Mouse (Mus musculus) cerebral cortex, adult 2 months (tissue): Measurements from ENCODE around the gene Tsc22d3.

Experiments
- WGBS: fragments of 180-500 bp; shearing (Covaris S2); methylation state at CpG from one replicate; pipeline ENCODE4 v1.1.7; 2018; 5-methylcytosine and 5-hydroxymethylcytosine counted together

Tsc22d3 gene

DNA sequence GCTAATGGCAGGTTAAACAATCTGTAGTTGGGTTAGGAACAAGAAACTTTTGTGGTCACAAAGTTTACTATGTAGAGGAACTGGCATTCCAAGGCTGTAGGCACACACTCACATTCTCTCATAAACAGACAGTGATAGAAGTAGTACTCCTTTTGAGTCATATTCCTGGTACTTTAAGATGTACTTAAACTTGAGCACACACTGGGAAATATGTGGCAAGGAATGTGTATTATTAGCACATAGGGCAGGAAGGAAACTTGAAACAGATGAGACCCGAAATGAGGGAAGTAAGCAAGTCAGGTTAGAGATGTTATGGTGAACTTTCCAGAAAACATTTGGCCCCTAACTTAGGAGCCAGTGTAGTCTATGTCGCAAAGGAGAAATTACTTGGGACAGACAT, 34.7 kb downstream of the Tsc22d3 start:
- WGBS, result 87% methylated on average over 2 of the region's 2 CpGs

DNA sequence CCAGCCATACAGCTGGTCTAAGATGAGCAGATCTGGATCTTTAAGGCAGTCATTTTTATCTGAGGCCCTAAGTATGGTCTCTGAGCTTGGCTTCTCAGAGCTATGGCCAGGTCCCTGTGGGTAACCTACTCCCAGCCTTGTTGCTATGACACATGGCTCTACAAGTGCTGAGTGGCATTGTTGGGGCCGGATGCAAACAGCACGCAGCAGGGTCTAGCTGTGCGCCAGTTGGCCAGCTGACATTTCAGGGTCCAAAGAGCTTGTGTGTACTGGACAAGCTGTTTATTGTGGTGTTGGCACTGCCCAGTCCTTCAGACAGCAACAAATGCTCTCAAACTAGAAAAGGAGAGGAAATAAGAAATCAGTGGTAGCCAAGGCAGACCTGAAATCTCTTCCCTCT, 35.2 kb downstream of the Tsc22d3 start:
- WGBS, result 75% methylated on average over 3 of the region's 3 CpGs

- 63% methylated on average over 1 of the region's 1 CpGs for WGBS
Measured at GRCm38 (mm10) chrX:140564777-140565176, 35.7 kb downstream of the Tsc22d3 start.

DNA sequence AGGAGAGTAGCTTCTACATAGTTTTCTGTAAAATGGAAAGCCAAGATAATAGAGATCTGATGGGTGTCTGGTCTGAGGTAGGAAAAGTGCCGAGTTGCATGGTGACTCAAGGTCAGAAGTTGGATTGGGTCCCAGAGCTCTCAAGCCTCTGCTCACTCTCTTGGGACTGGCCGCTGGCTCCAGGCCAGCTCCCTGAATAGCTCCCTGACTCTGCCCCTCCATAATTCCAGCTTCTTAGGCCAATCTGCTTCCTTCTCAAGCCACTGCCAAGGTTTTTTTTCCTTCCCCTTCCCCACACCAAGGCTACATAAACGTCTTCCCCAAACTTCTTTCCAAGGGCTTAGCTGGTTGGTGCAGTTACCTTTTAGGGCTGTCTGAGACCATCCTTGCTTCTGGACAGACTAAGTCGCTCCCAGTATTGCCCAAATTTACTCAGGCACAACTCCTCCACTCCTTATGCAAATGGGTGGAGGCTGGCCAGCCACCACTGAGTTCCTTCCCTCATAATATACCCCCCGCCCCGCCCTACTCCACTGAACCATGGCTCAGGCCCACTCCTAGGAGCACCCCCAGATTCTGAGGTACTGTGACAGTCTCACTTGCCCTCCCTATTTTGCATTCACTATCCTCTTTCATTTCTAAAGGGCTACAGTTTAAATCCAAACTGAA, 42.1 kb downstream of the Tsc22d3 start:
- WGBS, result 63% methylated on average over 6 of the region's 6 CpGs

DNA sequence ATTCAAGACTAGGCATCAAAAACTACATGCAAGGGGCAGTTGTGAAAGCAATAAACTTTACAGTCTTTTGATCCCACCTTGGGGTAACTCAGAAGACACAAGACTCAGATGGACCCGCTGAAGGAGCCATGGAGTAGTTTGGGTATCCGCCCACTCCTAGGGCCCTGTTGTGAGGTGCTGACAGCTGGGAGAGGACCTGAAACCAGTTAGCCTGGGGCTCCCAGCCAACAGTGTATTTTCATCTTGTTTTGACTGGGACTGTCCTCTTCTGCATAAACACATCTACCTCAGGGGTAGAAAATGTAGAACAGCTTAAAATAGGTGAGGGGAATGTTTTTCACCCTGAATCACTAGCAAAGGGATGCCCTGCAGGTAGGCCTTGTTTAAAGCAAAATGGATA, 44.5 kb downstream of the Tsc22d3 start:
- 92% methylated on average over 2 of the region's 2 CpGs for WGBS

GRCm38 (mm10) chrX:140555423-140555822, 45.0 kb downstream of the Tsc22d3 start:
- 83% methylated on average over 3 of the region's 3 CpGs for WGBS

- 49% methylated on average over 7 of the region's 7 CpGs for WGBS
Measured at GRCm38 (mm10) chrX:140547660-140548419, 52.6 kb downstream of the Tsc22d3 start.

- 28% methylated on average over 3 of the region's 3 CpGs for WGBS
Measured at GRCm38 (mm10) chrX:140544737-140545136, 55.7 kb downstream of the Tsc22d3 start.

DNA sequence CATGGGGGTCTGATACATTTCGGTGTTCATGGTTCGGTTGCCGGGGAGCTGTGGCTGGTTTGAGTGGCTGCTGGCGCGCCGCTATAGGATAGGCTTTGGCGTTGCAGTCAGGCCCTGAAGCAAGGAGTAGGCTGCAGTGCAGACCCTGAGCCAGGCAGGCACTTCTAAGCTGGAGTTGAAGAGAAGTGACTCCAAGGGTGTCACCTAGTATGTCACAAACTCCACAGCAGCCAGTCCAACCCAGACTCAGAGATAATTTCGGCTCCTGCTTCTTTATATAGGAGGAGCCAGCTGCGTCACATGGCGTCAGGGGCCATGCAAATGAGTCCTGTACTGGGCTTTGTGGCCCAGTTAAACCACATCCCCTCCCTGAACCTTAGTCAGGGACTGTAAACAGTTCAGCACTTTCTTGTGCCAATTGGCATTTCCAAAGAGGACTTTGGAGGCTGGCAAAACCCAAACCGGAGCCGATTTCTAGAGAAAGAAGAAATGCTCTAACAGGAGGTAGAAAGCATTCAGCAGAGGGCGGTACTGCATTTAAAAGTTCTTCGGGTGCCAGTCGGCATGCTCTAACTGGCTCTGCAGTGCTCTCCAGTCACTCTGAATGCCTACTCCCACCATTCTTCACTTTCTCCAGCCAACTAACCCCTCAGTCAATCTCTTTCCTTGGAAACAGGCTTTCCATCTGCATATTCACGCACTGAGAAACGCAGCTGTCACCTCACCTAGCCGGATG, 57.4 kb downstream of the Tsc22d3 start:
- 10% methylated on average over 18 of the region's 18 CpGs for WGBS

DNA sequence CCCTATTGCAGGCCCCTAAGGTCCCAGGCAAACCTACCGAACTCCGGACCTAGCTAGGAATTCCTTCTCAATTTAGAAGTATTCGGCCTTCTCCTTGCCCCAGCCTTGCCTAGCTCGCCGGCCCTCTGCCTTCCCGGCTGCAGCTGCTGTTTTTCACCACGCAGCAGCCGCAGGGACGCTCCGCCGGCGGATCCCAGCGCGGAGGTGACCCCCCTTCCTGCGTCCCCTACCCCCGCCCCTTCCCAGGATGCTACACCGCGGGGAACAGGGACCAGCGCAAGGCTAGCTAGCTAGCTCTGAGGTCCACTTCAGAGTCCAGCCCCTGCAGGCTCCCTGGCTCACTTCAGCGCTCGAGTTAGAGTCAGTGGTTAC, 58.0 kb downstream of the Tsc22d3 start:
- 6% methylated on average over 20 of the region's 21 CpGs for WGBS

GRCm38 (mm10) chrX:140541711-140542473, 58.6 kb downstream of the Tsc22d3 start:
- WGBS, result 11% methylated on average over 10 of the region's 10 CpGs

- 57% methylated on average over 15 of the region's 15 CpGs for WGBS
Measured at GRCm38 (mm10) chrX:140540500-140541114, 59.9 kb downstream of the Tsc22d3 start.

- WGBS, result 90% methylated on average over 3 of the region's 3 CpGs
Measured at GRCm38 (mm10) chrX:140539831-140540230, 60.6 kb downstream of the Tsc22d3 start.

DNA sequence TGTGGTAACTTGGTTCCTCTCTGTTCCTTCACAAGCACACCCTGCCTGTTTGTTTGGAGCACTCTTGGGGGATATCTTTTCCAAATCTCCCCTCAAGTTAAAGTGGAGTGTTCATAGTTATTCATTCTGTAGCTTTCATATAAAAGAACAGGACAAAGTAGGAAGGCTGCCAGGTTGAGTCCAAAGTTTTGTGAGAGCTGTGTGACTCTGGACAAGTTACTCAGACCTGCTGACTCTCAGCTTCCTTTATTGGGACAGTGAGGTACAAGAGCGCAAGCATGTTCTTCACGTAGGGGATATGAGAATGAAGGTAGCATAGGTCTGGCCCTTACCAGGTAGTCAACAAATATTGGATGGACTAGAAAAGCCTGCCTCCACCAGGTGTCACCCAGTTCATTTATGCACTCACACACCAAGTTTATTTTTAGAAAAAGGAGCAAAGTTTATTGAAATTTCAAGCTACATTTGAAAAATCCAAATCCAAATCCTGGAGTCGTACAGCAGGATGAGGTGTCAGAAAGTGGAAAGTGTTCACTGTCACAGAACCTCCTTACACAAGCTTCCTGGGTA, 61.3 kb downstream of the Tsc22d3 start:
- WGBS, result 76% methylated on average over 3 of the region's 3 CpGs

DNA sequence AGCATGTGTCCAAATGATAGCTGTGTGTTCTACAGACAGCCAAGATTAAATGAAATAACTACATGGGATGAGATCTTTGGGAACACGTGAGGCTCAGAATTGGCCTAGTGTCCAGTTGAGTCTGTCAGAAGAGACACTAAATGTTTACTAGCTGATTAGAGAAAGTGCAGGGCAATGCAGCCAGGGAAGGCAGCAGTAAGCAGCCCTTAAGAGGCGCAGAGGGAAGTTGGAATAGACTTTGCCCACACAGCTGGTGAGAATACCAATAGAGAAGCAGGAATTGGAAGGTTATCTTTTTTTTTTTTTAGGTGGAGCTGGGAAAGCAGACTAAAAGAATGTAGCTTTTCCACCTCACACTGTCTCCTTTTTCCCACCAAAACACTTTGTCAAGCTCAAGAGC, 61.8 kb downstream of the Tsc22d3 start:
- WGBS, result 65% methylated on average over 2 of the region's 2 CpGs

DNA sequence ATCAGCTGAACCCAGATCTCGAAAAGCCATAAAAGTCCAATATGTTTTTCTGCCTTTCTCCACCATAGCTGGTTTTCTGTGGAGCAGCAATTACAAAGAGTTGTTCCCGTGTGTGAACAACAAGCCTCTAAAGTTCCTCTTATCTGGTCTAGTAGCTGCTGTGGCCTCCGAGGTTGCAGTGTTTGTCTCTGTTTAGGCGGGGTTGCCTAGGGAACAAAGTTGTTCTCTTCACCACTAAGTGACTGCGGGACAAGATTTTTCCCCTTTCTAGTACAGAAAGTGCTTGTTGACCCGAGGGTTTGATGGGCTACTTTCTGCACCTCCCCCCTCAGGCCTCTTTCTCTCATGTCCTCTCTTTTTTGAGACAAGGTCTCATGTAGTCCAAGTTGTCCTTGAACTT, 62.8 kb downstream of the Tsc22d3 start:
- 53% methylated on average over 6 of the region's 6 CpGs for WGBS

DNA sequence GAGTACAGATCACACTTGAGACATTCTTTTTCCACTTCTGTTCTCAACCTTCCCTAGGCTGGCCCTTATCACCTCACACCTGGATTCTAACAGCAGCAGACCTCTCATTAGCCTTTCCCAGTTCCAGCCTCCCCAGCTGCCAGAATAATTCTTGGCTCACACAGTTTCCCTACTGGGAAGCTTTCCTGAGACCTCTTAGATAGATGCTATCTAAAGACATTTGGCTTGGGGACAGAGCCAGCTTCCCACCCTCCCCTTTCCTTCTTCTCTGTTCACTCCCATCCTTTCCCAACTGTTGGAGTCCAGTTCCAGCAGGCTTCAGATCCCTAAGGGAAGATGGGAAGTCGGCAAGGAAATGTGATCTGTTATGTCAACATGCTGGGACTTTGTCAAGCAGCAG, 65.0 kb downstream of the Tsc22d3 start:
- 45% methylated on average over 1 of the region's 1 CpGs for WGBS

GRCm38 (mm10) chrX:140534306-140534705, 66.2 kb downstream of the Tsc22d3 start:
- 82% methylated on average over 3 of the region's 3 CpGs for WGBS

- WGBS, result 93% methylated on average over 6 of the region's 6 CpGs
Measured at GRCm38 (mm10) chrX:140532325-140532724, 68.1 kb downstream of the Tsc22d3 start.

DNA sequence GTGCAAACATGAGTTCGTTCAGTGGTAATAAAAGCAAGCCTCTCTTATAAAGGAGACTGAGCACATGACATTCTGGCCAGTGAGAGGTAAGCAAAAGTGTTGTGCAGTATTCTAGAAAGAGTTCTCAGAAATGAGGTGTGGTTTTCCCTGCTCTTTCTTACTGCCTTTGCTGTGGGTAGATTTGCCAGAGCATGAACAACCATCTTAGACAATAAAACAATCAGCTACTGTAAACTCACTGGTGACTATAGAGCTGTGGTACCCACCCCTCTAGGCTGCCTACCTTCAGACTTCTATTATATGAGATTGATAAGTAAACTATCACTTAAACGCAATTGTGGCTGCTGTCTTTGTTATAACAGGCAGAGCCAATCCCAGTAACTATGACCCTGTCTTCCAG, 69.1 kb downstream of the Tsc22d3 start:
- 88% methylated on average over 2 of the region's 2 CpGs for WGBS

DNA sequence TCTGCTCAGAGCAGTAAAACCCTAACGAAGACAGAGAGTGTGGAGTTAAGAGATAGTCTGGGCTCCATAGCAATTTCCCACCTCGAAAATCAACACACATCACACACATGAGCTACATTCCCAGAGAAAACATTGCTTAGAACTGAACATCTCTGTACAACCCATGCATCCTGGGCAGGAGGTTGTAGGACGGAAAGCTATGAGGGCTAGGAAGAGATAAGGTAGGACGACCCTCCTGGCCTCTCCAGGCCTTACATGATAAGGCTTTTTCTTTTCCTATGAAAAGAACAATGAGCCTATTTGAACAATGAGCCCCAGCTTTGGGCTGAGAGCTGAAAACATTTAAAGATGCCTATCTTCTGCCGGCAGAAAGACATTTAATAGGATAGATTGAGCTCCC, 69.8 kb downstream of the Tsc22d3 start:
- 87% methylated on average over 5 of the region's 5 CpGs for WGBS
